Mouse (Mus musculus) lung, postnatal 10 days (tissue): ENCODE measurements around the gene Lcn4.

ENCODE experiments used
- DNase-seq: peaks from one replicate; pipeline ENCODE4 v3.0.0; 2021

Lcn4 gene

DNA sequence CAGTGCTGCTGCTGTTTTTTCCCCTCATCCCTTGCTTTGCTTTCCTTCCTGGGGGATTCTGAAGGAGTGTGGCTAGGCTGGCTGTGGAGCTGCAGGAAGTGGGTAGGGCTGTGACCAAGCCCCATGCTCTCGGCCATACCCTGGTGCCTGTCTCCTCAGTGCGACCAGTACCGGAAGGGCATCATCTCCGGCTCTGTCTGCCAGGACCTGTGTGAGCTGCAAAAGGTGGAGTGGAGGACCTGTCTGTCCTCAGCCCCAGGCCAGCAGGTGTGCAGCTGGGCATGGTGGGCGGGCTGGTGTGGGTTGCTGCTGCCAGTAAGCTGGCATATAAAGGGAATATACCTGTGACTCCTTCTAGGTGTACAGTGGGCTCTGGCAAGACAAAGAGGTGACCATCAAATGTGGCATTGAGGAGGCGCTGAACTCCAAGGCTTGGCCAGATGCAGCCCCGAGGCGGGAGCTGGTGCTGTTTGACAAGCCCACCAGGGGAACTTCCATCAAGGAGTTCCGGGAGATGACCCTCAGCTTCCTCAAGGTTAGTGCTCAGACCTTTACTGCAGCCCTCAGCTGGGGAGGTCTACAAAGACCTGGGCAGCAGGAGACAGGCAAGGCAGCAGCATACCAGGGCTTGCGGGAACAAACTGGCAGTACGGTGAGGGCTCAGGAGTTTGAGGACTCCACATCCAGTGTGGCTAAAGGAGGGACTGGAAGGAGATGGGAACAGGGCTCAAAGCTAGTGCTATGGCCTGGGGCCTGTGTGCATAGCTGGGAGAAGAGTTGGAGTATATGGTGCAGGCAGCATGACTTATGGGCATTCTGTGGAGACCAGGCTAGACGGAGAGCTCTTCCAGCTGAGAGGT, 36.2 kb downstream of the Lcn4 start:
- peak; percentile 38 for DNase-seq

GRCm38 (mm10) chr2:26633953-26634530, 37.0 kb downstream of the Lcn4 start:
- DNase-seq: no peak

- DNase-seq: no peak
Observed at GRCm38 (mm10) chr2:26632541-26633395, 38.3 kb downstream of the Lcn4 start.

- peak; percentile 22 for DNase-seq
Observed at GRCm38 (mm10) chr2:26628792-26629437, 42.2 kb downstream of the Lcn4 start.

- peak; percentile 82 for DNase-seq
Observed at GRCm38 (mm10) chr2:26627921-26628739, 43.0 kb downstream of the Lcn4 start, which contains the start of gene Fam69b. TSS of gene Fam69b (plus strand) at chr2:26628457.

DNA sequence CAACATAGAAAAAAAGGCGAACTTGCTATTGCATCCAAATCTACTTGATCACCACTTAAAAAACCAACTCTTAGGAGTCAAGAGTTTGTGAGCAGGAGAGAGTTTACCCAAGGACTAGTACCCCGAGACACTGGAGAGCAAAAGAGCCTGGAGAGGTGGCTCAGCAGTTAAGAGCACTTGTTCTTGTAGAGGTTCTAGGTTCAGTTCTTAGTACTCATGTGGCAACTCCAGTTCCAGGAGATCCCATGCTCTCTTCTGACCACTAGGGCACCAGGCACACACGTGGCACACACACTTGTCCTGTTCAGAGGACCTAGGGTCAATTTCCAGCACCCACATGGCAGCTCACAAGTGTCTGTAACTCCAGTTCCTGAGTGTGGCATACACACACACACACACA, 45.0 kb downstream of the Lcn4 start:
- no peak for DNase-seq

DNA sequence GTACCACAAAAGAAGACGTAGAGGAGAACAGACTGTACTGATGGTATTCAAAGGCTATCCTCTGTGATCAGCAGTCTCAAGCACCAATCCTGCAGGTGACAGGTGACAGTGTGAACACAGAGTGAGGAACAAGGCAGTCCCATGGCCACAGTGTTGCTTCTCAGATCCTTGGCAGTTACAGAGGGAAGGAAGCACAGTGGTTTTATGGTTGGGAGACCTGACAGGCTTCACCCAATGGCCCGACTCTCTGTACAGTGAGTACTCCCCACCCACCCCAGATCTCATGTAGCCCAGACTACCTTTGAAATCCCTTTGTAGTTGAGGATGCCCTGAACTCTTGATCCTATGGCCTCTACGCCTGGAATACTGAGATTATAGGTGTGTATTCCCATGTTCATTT, 45.7 kb downstream of the Lcn4 start:
- DNase-seq: no peak

- no peak for DNase-seq
Observed at GRCm38 (mm10) chr2:26622984-26623383, 48.1 kb downstream of the Lcn4 start.

- DNase-seq: no peak
Observed at GRCm38 (mm10) chr2:26621246-26621645, 49.8 kb downstream of the Lcn4 start.

DNA sequence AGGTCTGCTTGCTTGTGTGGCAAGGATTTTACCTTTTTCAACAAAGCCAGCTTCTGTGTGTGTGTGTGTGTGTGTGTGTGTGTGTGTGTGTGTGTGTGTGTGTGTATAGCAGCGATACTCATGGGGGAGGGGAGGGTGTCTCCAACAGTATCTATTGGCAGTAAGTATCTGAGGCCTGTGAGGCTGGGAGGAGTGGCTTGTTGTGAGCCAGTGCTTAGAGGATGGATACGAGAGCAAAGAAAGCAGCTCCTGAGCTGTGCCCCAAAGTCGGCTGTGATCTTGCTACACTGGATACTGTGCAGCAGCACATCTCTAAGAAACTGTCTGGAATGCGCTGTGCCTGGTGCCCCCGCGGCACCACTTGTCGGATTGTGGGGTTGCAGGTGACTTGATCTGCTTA, 53.2 kb downstream of the Lcn4 start:
- no peak for DNase-seq
